Mouse (Mus musculus): ENCODE measurements around the gene Kirrel3. TPM values are rescaled to one million over a fixed set of nuclear protein-coding genes. Genes with fewer than 3 reads are reported as not detected.

Kirrel3 gene
- polyA plus RNA-seq, 1 experiment from 2014 or later = 1.0 TPM

DNA sequence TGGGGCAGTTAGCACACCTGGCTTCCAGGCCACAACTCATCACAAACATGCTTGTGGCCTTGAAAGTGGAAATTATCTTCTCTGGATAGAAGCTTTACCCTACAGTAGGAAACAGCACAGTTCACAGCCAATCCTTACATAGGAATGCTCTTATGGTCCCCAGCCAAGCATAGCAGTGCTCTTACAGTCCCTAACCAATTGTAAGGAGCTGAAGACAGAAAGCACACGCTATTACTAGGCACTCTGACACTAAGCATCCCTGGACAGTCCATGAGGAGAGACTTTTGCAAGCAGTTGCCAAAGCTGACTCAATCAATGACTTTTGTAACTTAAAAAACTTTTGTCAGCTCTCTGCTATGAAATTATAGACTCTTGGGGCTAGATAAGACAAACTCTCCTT is 181.5 kb downstream of the Kirrel3 start:
- H3K36me3 ChIP-seq = no peaks in the 10 kb centered on the region
- peaks cover 12% of the 10 kb centered on the region for H3K4me1 ChIP-seq
- H3K27ac ChIP-seq = no peak overlapping the region
- DNase-seq (ENCODE audit: low spot score) = no peak
- H3K4me3 ChIP-seq = no peak overlapping the region
- peaks cover 16% of the 10 kb centered on the region; the same call in 1 of the 2 replicates for H3K27me3 ChIP-seq (ENCODE audit: insufficient read depth, poor library complexity, severe bottlenecking)
- WGBS = 68% methylated on average over 1 of the region's 1 CpGs
- no peaks in the 10 kb centered on the region for H3K9me3 ChIP-seq

DNA sequence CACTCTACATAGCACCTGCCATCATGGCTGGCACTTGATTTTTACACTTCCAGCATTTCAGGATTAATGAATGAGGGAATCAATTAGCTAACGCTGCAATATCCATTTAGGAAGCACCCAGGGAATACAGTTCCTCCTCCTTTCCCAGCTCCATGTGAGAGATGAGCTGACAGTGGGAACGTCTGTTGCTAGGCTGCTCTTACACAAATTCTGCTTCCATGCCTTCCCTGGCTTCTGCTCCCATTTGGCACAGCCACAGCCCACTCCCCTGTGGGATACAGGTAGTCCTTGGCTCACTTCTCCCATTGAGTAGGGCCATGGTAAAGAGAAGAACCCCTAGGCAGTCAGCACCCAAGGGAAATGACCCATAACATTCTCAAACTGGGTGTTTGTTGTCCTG is 185.2 kb downstream of the Kirrel3 start:
- Histone ChIP-seq H3K4me3 (no peak overlapping the region), H3K9me3 (no peaks in the 10 kb centered on the region), H3K36me3 (no peaks in the 10 kb centered on the region), H3K27me3 (ENCODE audit: insufficient read depth, poor library complexity, severe bottlenecking) (0 out of 2 replicates have a peak, but pooled peaks cover 12% of the 10 kb centered on the region), H3K4me1 (no peaks in the 10 kb centered on the region), H3K27ac (no peak overlapping the region)
- DNase-seq (ENCODE audit: low spot score) = no peak
- WGBS = 56% methylated on average over 2 of the region's 2 CpGs

DNA sequence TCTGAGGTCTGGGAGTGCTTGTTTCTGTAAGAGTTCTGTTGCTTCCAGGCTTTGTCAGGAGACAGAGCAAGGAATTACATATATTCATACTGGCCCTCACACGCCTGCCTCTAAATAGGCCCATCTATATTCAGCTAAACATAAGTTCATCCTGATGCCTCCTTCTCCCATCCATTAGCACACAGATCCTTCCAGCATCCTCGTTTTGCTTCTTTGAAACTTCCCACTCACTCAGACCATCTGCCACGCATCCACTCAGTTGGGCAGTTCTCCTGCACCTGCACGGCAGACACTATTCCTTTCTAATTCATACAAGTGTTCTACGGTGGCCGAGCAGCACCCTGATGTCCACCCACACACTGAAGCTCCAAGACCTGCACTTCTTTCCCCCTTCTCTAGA is 201.1 kb downstream of the Kirrel3 start:
- no peak overlapping the region for H3K4me3 ChIP-seq
- no peak overlapping the region for H3K27ac ChIP-seq
- WGBS = 80% methylated on average over 6 of the region's 6 CpGs
- no peaks in the 10 kb centered on the region for H3K4me1 ChIP-seq
- no peaks in the 10 kb centered on the region for H3K36me3 ChIP-seq
- H3K9me3 ChIP-seq = no peaks in the 10 kb centered on the region
- no peak for DNase-seq (ENCODE audit: low spot score)
- H3K27me3 ChIP-seq (ENCODE audit: insufficient read depth, poor library complexity, severe bottlenecking) = no peaks in the 10 kb centered on the region

DNA sequence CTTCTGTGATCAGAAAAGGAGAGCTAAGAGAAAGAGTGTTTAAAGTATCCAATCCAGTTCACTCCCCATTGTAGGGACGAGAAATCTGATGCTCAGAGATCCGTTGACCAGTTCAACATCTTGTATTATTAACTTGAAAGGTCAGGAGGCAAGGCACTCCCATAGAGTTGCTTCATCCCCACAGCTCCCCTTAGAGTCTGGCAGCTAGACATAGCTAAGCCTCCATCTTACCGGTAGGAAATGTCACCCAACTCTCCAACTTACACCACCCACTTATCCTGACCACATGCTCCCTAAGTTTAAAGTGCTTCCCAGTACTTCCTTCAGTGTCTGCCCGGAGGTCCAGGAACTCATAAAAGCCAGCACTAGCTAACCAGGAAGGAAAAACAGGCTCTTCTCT is 202.7 kb downstream of the Kirrel3 start:
- Histone ChIP-seq H3K27me3 (ENCODE audit: insufficient read depth, poor library complexity, severe bottlenecking) (no peaks in the 10 kb centered on the region), H3K4me3 (no peak overlapping the region), H3K36me3 (no peaks in the 10 kb centered on the region), H3K9me3 (no peaks in the 10 kb centered on the region), H3K4me1 (no peaks in the 10 kb centered on the region), H3K27ac (no peak overlapping the region)
- WGBS = 56% methylated on average over 4 of the region's 4 CpGs
- DNase-seq (ENCODE audit: low spot score) = no peak

DNA sequence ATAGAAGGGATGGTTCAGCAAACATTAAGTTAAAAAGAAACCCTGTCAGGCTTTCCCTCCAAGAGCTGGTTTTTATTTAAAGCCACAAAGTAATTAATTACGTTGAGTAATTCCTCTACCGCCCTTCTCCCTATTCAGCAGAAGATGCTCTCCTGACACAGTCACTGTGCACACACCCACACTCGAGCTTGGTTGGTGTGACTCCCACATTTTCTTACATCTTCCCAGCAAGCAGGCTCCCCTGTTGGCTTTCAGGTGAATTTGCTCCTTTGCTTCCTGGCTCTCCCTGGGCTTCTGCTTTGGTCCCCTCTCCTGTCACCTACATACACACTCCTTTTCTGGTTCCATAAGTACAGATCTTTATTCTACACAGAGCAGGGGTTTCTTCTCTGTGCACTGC is 203.7 kb downstream of the Kirrel3 start:
- no peaks in the 10 kb centered on the region for H3K27me3 ChIP-seq (ENCODE audit: insufficient read depth, poor library complexity, severe bottlenecking)

DNA sequence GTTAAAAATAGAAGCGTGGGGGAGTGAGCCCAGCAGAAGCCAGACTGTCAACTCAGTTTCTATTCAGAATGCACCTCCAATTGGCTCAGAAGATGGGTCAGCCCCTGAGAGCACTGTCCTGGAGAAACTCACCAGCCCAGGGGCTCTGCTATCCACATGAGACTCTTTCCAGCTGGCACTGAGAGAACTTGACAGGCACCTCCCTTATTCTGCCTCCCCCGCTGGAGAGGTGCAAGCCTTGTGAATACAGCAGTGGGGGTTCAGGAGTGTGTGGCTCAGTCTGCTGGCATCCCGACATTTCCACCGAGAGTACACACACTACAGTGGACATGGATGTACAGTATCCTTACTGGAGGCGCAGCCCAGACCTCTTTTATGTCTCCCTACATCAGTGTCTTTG is 210.0 kb downstream of the Kirrel3 start:
- 61% methylated on average over 5 of the region's 5 CpGs for WGBS
- H3K4me3 ChIP-seq = no peak overlapping the region
- no peaks in the 10 kb centered on the region for H3K36me3 ChIP-seq
- no peak overlapping the region for H3K27ac ChIP-seq
- no peak for DNase-seq (ENCODE audit: low spot score)
- H3K27me3 ChIP-seq (ENCODE audit: insufficient read depth, poor library complexity, severe bottlenecking) = no peaks in the 10 kb centered on the region
- H3K4me1 ChIP-seq = 0 out of 2 replicates have a peak, but pooled peaks cover 5% of the 10 kb centered on the region
- no peaks in the 10 kb centered on the region for H3K9me3 ChIP-seq

More for the DNA sequence above, 203.7 kb downstream of the Kirrel3 start:
- Histone ChIP-seq H3K36me3 (no peaks in the 10 kb centered on the region), H3K4me1 (no peaks in the 10 kb centered on the region), H3K4me3 (no peak overlapping the region), H3K27ac (no peak overlapping the region), H3K9me3 (no peaks in the 10 kb centered on the region)
- WGBS = 70% methylated on average over 3 of the region's 3 CpGs
- DNase-seq (ENCODE audit: low spot score) = no peak

DNA sequence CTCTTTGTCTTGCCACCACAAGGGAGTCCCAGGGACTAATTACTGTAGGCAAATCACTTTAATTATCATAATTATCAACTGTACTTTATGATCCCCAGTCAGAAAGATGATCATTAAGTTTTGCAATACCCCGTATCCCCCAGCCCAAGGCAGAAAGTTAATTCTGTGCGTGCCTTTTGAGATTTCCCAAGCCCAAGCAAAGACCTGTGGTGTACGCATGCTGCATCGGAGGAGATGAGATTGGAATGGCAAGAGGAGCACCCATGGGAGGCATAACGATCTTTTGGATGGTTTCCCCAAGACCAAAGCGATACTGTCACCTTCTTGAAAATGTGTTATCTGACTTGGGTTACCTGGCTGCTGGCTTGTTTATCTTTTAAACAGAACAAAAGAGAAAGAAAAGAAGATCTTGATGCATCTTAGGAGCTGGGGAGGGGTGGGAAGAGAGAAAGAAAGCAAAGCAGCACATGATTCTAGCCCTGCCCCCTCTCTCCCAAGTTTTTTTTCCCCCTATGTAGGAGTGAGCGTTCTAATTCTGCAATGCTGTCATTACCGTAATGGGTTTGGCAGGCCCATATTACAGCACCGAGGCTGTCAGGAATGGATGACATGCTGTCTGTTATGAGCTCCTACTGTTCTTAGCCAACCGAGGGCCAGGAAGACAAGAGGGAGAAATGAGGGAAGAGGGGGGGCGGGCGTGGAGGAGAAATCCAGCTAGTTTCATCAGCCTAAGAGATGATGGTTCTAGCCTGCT is 218.0 kb downstream of the Kirrel3 start:
- Histone ChIP-seq H3K9me3 (no peaks in the 10 kb centered on the region), H3K27ac (no peak overlapping the region), H3K36me3 (no peaks in the 10 kb centered on the region), H3K27me3 (ENCODE audit: insufficient read depth, poor library complexity, severe bottlenecking) (no peaks in the 10 kb centered on the region), H3K4me3 (no peak overlapping the region), H3K4me1 (peaks cover 6% of the 10 kb centered on the region)
- WGBS = 78% methylated on average over 12 of the region's 12 CpGs
- DNase-seq (ENCODE audit: low spot score) = no peak

DNA sequence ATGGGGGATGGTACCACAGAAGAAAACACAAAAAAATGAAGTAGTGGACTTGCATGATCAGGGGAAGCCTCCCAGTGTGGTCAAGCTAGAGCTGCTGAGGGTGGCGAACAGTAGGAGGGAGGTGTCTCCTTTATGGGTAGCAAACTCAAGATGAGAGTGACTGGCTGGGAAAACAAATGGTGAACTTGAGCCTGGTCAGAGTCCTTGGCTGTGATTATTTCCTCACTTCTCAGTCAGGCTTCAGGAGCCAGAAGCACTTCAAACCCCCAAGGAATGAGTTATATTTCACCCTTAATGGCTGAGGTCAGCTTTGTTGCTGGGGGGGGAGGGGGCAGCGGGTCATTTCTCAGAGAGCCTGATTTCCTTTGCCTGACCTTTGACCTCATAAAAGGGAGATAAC is 218.7 kb downstream of the Kirrel3 start:
- WGBS = 55% methylated on average over 2 of the region's 2 CpGs
- Histone ChIP-seq H3K36me3 (no peaks in the 10 kb centered on the region), H3K27ac (no peak overlapping the region), H3K9me3 (no peaks in the 10 kb centered on the region), H3K4me1 (peaks cover 6% of the 10 kb centered on the region), H3K27me3 (ENCODE audit: insufficient read depth, poor library complexity, severe bottlenecking) (no peaks in the 10 kb centered on the region), H3K4me3 (no peak overlapping the region)
- no peak for DNase-seq (ENCODE audit: low spot score)

DNA sequence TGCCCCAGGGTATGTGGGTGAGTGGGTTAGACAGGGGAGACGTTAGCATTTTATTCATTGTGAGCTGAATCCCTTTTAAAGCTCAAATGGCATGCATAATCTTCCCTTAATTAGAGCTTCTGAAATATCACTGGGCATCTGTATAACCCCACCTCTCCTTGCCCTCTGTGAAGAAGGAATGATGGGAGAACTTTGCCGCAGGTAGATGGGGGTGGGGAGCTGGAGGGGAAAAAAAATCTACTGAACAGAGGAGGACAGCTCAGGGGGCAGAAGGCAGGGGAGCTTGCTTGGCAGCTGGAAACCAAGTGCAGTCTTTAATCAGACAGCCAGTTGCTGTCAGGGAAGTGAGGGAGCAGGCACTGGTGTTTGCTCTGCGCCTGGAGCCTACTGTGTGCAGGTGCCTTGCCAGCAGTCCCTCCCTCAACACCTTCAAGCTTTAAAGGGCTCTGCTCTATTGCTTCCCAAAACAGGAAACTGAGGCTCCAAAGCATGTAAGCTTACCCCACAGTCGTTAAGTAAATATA is 220.7 kb downstream of the Kirrel3 start:
- no peaks in the 10 kb centered on the region for H3K27me3 ChIP-seq (ENCODE audit: insufficient read depth, poor library complexity, severe bottlenecking)
- no peak overlapping the region for H3K27ac ChIP-seq
- DNase-seq (ENCODE audit: low spot score) = no peak
- H3K4me3 ChIP-seq = no peak overlapping the region
- no peaks in the 10 kb centered on the region for H3K9me3 ChIP-seq
- H3K4me1 ChIP-seq = peaks cover 6% of the 10 kb centered on the region
- 36% methylated on average over 4 of the region's 4 CpGs for WGBS
- H3K36me3 ChIP-seq = no peaks in the 10 kb centered on the region

DNA sequence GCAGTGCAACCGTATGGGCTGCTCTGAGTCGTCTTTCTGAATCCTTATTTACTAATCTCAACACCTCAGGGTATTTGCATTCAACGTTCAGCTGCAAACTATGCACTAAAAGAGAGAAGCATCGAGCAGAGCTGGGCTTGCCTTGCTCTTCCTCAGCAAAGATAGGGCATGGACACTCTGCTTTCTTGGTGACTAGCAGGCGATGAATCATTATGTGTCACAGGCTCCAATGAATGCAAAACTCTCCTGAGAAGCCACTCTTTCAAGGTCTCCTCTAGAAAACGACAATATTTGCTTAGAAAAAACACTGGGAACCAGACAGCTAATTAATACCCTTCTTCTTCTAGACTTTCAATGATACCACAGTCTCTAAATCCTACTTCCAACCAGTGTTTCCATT is 223.0 kb downstream of the Kirrel3 start:
- H3K9me3 ChIP-seq = no peaks in the 10 kb centered on the region
- H3K4me3 ChIP-seq = no peak overlapping the region
- no peaks in the 10 kb centered on the region for H3K36me3 ChIP-seq
- WGBS = 82% methylated on average over 6 of the region's 6 CpGs
- H3K27ac ChIP-seq = no peak overlapping the region
- H3K4me1 ChIP-seq = peaks cover 6% of the 10 kb centered on the region
- DNase-seq (ENCODE audit: low spot score) = no peak
- H3K27me3 ChIP-seq (ENCODE audit: insufficient read depth, poor library complexity, severe bottlenecking) = no peaks in the 10 kb centered on the region

DNA sequence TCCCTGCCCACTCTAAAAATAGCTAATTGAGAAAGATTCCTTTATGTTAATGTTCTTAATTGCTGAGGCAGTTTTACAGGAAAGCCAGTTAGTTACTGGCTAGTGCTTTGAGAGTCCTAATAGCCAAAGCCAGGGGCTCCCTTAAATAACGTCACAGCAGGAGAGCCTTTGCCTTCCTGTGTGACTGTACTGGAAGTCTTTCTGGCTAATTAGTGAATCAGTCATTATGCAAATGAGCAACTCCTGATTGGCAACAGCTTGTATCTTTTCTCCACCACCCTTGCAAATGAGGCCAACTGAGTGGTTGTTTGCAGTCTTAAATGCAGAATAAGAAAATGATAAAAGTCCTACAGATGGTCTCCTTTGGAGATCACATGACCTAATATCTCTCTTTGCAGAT is 226.3 kb downstream of the Kirrel3 start:
- Histone ChIP-seq H3K36me3 (no peaks in the 10 kb centered on the region), H3K27ac (no peak overlapping the region), H3K4me1 (no peaks in the 10 kb centered on the region), H3K4me3 (no peak overlapping the region), H3K9me3 (no peaks in the 10 kb centered on the region), H3K27me3 (ENCODE audit: insufficient read depth, poor library complexity, severe bottlenecking) (peaks cover 4% of the 10 kb centered on the region; the same call in 1 of the 2 replicates)
- WGBS = 19% methylated on average over 1 of the region's 1 CpGs
- no peak for DNase-seq (ENCODE audit: low spot score)

DNA sequence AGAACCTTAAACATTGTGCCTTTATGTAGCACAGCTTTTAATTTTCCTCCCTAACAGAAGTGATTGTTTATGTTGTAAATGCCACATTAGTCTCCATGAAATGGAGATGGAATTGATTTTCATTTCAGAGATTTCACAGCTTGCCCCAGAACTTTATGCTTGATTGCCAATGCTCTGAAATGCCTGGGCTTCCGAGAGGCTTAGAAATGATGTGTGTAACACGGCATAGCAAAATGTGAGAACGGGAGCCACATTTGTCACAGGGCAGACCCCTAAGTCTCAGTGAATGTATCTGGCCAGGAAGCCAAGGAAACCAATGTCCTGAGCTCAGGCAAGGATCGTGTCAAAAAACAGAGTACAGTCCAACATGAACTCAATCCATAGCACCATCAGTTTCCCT is 227.3 kb downstream of the Kirrel3 start:
- H3K4me3 ChIP-seq = no peak overlapping the region
- no peak overlapping the region for H3K27ac ChIP-seq
- peaks cover 4% of the 10 kb centered on the region; the same call in 1 of the 2 replicates for H3K27me3 ChIP-seq (ENCODE audit: insufficient read depth, poor library complexity, severe bottlenecking)
- DNase-seq (ENCODE audit: low spot score) = no peak
- H3K36me3 ChIP-seq = no peaks in the 10 kb centered on the region
- H3K9me3 ChIP-seq = no peaks in the 10 kb centered on the region
- WGBS = 80% methylated on average over 4 of the region's 4 CpGs
- no peaks in the 10 kb centered on the region for H3K4me1 ChIP-seq

DNA sequence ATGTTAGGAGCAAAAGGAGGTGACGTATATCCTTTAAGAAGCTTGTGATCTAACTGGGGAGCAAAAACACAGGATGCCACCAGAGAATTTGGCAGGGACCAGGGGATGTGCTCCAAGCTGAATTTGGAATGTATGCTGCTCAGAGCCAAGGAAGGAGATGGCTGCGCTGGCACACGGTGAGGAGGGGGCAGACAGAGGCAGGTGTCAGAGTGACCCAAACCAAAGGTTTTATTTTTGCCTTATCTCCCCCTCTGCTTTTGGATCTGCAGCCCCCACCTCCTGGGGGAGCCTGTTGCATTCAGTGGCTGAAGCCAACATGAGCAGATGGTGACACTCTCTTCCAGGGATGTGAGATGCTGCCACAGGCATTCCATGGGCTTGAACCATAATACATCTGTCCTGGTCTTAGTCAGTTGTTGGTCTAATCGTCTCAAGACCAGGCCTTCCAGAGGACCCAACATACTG is 227.8 kb downstream of the Kirrel3 start:
- Histone ChIP-seq H3K36me3 (no peaks in the 10 kb centered on the region), H3K27ac (no peak overlapping the region), H3K4me1 (no peaks in the 10 kb centered on the region), H3K9me3 (no peaks in the 10 kb centered on the region), H3K4me3 (no peak overlapping the region), H3K27me3 (ENCODE audit: insufficient read depth, poor library complexity, severe bottlenecking) (peaks cover 4% of the 10 kb centered on the region; the same call in 1 of the 2 replicates)
- WGBS = 70% methylated on average over 4 of the region's 4 CpGs
- no peak for DNase-seq (ENCODE audit: low spot score)
